Mouse (Mus musculus) T-cell, adult 2 months (primary cell): ENCODE data around the gene Aldh3b2.

Source experiments
- DNase-seq: peaks from one replicate; pipeline ENCODE4 v3.0.0; 2022; ENCODE audit warnings: low spot score

The Aldh3b2 gene

DNA sequence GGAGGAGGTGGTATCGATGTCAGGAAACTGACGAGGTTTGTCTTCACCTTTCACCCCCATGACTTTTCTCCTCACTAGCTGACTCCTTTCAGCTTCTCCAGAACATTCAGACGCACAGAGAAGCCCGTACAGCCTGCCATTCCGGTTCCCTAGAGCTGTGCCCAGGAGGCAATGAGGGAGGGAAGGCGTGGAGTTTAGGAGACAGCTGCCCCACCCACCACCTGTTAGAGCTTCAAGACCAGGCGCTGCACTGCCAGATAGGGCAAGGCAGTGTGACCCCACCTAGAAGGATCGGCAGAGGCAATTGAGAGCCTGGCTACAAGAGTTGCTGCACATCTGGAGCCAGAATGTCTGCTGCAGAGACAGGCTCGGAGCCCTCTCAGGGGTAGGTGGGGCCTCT lies at the start of gene Aldh3b2:
TSS of gene Aldh3b2 (plus strand) at position 100 of the 400 bp plus-strand sequence.
- DNase-seq = no peak

DNA sequence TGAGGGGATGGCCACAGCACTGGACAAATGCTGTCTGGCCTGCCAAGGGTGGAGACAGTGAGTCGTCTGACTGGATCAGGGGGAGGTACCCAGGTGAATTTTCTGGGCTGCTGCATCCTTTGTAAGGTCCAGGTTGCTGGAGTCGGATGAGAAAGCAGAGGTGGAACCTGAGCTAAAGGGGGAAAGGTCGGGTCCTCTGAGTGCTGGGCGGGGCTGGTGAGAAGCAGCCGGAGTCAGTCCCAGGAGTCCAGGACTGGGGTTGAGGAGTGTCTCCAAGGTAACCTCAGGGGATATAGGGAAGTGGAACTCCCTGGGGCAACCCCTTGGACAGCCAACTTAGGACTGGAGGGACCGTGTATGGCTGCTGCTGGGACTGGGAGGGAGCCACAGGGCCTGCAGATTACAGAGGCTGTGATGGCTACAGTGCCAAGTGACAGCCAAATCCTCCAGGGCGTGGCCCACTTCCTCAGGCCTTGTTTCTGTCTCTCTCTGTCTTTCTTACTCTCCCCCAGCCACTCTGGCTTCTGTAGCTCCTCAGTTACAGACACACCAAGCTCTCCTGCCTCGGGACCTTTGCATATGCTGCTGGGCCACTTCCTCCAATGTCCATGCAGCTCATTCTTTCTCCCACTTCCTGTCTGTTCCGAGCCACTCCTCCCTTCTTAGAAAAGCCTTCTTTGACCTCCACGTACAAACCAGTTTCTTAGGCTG lies 49.3 kb upstream of the Aldh3b2 start:
- DNase-seq = no peak

DNA sequence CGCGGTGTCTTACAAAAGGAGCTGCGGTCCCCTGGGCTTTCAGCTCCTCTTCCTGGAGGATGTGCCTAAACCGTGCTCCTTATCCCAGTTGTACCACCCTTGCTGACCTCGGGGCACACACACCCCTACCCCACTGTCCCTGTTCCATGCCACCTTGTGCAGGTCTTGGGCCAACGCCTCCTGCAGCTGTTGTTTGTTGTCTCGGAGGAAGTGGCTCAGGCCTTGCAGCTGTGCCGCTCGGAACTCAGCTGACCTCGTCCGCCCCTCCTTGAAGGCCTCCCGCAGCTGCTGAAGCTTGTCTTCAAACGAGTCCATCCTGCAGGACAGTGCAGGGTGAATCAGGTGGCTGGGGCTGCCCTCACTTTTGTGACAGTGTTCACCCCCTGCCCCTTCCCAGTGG lies 48.5 kb upstream of the Aldh3b2 start:
- no peak for DNase-seq

DNA sequence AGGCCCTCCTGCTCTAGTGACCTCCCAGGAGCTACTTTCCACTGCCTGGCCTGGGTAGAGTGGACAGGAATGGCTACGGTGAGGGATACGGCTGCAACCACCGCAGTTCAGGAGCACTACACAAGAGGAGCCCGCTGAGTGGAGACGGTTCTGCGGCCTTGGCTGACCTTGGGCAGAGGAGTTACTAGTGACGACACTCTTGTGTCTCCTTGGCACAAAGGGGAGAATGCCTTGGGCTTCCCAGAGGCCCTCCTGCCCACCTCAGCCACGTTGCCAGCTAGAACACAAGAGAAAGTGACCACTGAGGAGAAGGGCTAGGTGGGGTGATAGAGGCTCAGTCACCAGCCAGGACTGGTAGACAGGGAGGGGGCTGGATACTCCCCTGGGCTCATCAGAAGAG lies 47.9 kb upstream of the Aldh3b2 start:
- no peak for DNase-seq

GRCm38 (mm10) chr19:3924868-3925267 lies 47.3 kb upstream of the Aldh3b2 start:
- no peak for DNase-seq

DNA sequence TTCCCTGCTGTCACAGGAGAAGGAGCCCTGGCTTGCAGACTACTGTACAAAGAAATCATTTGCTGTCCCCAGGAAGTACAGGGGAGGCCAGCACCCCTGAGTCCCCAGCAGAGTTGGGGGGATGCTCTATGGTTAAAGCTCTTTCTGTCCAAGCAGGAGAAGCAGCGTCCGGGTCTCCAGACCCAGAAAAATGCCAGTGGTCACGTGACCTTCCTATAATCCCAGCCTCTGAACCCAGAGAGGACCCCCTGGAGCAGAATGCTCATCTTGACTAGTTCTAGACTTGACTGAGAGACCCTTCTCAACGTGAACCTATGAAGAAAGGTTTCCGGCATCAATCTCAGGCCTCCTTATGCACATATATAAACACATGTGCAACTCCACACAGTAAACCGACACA lies 46.3 kb upstream of the Aldh3b2 start:
- DNase-seq = no peak

GRCm38 (mm10) chr19:3926279-3926678 lies 45.8 kb upstream of the Aldh3b2 start:
- no peak for DNase-seq

DNA sequence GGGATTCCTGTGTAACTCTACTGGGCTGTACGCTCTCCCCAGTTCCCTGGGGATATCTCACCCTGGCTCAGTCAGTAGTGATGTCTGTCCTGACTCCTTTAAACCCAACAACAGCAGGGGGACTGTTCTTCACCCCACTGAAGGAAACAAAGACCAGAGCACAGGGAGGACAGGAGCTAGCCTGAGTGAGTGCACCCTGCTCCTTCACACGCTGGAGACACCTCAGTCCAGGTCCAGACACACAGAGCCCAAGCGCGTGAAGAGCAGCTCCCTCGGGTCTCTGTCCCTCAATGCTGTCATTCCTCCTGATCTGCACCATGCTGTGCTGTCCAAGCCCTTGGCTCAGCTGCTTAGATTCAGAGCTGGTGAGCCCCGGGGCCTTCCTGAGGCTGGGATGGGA lies 45.4 kb upstream of the Aldh3b2 start:
- DNase-seq = no peak

GRCm38 (mm10) chr19:3927989-3928388 lies 44.1 kb upstream of the Aldh3b2 start:
- no peak for DNase-seq

DNA sequence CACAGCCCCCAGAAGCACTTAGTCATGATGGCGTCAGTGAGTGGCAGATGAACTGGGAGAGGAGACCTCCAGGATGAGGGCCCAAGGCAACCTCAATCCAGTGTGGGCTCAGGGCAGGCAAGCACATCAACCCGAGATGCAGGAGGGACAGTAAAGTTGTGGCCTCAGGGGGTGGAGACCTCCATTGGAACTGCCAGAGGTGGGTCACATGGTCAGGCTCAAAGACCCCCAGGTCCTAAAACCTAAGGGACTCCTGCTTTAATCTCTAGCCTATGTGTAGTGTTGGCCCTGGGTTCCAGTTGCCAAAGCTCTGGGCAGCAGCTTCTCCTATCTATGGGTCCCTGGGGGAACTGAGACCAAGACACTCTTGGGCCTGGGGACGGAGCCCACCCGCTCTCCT lies 43.3 kb upstream of the Aldh3b2 start:
- no peak for DNase-seq

DNA sequence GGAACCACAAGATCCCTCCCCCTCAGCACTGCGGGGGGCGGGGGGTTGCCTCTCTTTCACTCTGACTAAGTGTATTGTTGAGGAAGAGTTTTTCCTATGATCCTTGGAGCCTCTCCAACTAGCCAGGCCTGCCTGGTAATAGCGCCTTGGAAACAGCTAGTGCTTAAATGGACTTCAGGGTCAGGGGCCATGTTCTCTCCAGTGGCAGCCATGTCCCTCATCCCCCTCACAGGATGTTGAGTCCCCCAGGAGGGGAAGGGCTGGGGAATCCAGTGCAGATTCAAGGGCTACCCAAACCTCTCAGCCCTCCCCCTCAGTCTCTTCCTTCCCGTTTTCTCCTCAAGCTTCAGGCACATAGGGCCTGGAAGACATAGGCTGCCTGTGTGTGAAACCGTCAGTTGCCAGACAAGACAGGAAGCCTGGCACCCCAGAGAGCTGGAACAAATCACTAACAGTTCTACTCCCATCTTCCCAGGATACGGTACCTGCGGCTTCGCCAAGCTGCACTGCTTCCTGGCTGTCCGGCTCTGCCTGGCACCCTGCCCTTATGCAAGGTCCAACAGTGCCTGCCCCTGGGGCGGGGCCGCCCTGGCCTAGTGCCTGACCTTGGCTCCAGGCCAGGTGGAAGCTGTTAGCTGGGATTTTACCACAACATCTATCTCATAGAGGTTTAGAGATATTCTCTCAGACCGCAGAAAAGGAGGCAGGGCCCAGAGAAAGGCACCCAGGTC lies 42.8 kb upstream of the Aldh3b2 start, which contains the start of gene Aldh3b1:
TSS of gene Aldh3b1 (minus strand) at position 598 of the 731 bp plus-strand sequence.
- DNase-seq = no peak

- no peak for DNase-seq
Measured at GRCm38 (mm10) chr19:3930262-3931057, 41.7 kb upstream of the Aldh3b2 start.

DNA sequence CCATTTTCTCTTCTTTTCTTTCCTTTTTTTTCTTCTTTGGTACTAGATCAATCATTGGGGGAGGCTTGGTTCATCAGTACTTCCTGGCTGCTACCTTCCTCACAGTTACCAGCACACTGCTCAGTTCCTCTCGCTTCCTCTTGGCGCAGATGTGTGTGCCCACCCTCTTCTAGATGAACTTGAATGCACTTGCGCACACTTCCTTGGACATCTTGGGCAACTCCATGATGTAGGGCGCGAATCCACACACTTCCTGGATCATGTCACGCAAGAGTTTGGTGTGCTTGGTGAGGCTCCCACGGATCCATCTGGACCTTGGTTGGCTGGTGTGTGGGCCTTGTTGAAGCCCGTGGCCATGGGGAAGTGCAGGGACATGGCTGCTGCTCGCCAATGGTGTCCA lies 40.4 kb upstream of the Aldh3b2 start:
- no peak for DNase-seq

- DNase-seq = peak; percentile 58
Measured at GRCm38 (mm10) chr19:3935032-3935895, 36.9 kb upstream of the Aldh3b2 start, which contains the start of gene Unc93b1. Gene Unc93b1, plus strand, starts transcription at chr19:3935186.

GRCm38 (mm10) chr19:3935896-3936850 lies 36.0 kb upstream of the Aldh3b2 start:
- peak; percentile 45 for DNase-seq

GRCm38 (mm10) chr19:3942315-3942714 lies 29.8 kb upstream of the Aldh3b2 start:
- DNase-seq = no peak

- peak; percentile 45 for DNase-seq
Measured at GRCm38 (mm10) chr19:3942986-3943735, 29.0 kb upstream of the Aldh3b2 start.

DNA sequence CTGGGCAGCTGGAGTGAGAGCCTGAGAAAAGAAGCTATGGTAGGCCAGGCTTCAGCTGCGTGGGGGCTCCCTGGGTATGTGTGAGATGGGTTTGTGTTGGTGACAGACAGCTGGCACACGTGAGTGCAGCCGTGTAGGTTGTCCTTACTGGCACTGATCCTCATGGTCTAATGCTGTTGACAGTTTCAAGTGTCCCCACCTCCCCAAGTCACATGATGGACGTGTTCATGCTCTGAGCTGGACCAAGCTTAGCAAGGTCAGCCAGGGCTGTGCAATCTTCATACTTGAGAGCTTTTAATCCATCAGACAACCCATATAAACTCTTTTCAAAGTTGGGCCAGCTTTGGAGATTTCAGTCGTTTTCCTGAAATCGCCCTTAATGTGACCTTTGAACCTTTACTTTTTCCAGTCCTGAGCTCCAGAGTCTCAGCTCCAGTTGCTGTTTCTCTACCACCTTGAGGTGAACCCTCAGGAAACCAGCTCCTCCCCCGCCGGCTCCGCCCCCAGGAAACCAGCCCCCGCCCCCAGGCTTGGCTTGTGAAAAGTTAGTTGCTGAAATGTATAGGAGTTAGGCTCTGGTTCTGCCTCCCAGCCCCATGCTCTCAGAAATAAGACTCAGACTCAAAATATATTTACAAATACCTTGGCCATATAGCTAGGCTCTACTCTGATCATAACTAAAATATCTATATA lies 26.1 kb upstream of the Aldh3b2 start:
- peak; percentile 50 for DNase-seq

DNA sequence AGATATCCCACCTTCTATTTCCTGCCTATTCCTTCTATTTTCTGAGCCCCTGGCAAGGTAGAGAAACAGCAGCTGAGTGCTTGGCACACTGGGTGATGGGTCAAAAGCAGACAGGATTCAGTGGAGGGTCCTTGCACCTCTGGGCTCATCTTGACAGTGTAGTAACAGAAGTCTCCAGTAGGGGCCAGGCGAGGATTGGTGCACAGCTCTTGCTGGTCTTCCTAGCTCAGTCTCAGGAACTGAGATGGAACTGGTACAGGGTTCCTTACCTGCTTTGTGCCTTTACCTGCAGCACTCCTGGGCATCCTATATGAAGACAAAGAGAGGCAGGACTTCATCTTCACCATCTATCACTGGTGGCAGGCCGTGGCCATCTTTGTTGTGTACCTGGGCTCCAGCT lies 25.4 kb upstream of the Aldh3b2 start:
- DNase-seq = peak; percentile 59
